Mouse (Mus musculus) right cerebral cortex, adult 18-20 months (tissue): ENCODE results near the gene Haus4.

Source experiments
- DNase-seq: peaks from one replicate; pipeline ENCODE4 v3.0.0; 2022; ENCODE audit warnings: mixed read lengths

Haus4 gene

GRCm38 (mm10) chr14:54553975-54554769 is at the start of gene Haus4:
Gene Haus4 (minus strand): TSS chr14:54554616.
- DNase-seq, result peak; percentile 69

GRCm38 (mm10) chr14:54603686-54604085 is 49.3 kb upstream of the Haus4 start:
- no peak for DNase-seq

GRCm38 (mm10) chr14:54603038-54603654 is 48.7 kb upstream of the Haus4 start:
- peak; percentile 97 for DNase-seq

GRCm38 (mm10) chr14:54602613-54603012 is 48.2 kb upstream of the Haus4 start:
- DNase-seq, result no peak

- no peak for DNase-seq
Measured at GRCm38 (mm10) chr14:54601601-54602000, 47.2 kb upstream of the Haus4 start.

- DNase-seq, result no peak
Measured at GRCm38 (mm10) chr14:54597084-54597483, 42.7 kb upstream of the Haus4 start.

- peak; percentile 69 for DNase-seq
Measured at GRCm38 (mm10) chr14:54594631-54595414, 40.4 kb upstream of the Haus4 start.

- DNase-seq, result no peak
Measured at GRCm38 (mm10) chr14:54594055-54594454, 39.6 kb upstream of the Haus4 start.

GRCm38 (mm10) chr14:54592319-54592934 is 38.0 kb upstream of the Haus4 start:
- peak; percentile 71 for DNase-seq

- DNase-seq, result no peak
Measured at GRCm38 (mm10) chr14:54591056-54591455, 36.6 kb upstream of the Haus4 start.

GRCm38 (mm10) chr14:54583681-54584338 is 29.4 kb upstream of the Haus4 start:
- DNase-seq, result peak; percentile 61

GRCm38 (mm10) chr14:54582536-54582935 is 28.1 kb upstream of the Haus4 start:
- DNase-seq, result no peak

GRCm38 (mm10) chr14:54579638-54580037 is 25.2 kb upstream of the Haus4 start:
- no peak for DNase-seq

GRCm38 (mm10) chr14:54578063-54578462 is 23.6 kb upstream of the Haus4 start:
- no peak for DNase-seq

- DNase-seq, result peak; percentile 68
Measured at GRCm38 (mm10) chr14:54577089-54577982, 22.9 kb upstream of the Haus4 start, which contains the start of gene Ajuba. Gene Ajuba (minus strand): TSS chr14:54577558.

- no peak for DNase-seq
Measured at GRCm38 (mm10) chr14:54576241-54577088, 22.0 kb upstream of the Haus4 start.

GRCm38 (mm10) chr14:54575631-54576030 is 21.2 kb upstream of the Haus4 start:
- peak; percentile 22 for DNase-seq

- no peak for DNase-seq
Measured at GRCm38 (mm10) chr14:54575031-54575430, 20.6 kb upstream of the Haus4 start.

GRCm38 (mm10) chr14:54574253-54574652 is 19.8 kb upstream of the Haus4 start:
- DNase-seq, result no peak
